Mouse (Mus musculus) spleen, postnatal 4 days (tissue): ENCODE measurements around the gene Mbtps1.

Experiments used
- DNase-seq, 2 experiments: peaks; one replicate each; pipeline ENCODE4 v3.0.0; 2022; ENCODE audit warnings: low spot score in 2 of 2

Gene Mbtps1

GRCm38 (mm10) chr8:119502111-119502510, 56.4 kb downstream of the Mbtps1 start:
- DNase-seq = no peak

DNA sequence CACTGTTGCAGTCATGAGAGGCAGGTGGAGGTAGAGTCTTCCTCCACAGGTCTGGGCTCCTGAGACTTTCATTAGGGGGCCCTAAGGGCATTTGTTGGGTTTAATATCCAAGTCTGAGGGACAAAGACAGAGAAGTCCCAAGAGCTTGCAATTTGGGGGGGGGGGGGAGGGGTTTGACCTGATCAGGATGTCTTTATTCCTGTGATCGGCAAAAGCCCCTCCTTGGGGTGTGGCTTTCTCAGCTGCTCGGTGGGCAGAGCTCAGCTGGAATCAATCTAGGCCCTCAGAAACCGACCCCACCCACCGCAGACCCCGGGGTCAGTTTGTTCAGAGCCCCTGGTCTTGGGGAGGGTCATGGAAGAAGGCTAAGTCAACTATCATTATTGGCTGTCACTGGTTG, 56.9 kb downstream of the Mbtps1 start, which contains the start of gene Slc38a8:
TSS of gene Slc38a8 (minus strand) at position 101 of the 400 bp plus-strand sequence.
- no peak for DNase-seq

DNA sequence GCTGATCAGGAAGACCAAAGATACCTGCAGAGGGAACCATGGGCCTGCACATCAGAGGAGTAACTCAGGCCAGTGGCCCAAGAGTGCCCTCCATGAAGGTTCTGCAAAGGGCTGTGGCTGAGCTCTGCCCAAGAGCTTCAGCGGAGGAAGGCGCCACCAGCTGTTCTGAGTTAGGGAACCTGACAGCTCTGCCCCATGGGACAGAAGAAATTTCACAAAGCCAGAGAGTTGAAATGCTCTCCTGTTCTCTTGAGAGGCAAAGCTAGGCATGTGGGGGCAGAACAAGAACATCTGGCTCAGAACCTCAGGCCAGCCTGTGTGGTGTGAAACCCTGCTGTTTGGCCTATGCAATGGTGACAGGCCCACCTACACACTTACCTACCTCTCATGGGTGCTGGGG, 58.7 kb downstream of the Mbtps1 start:
- no peak for DNase-seq

DNA sequence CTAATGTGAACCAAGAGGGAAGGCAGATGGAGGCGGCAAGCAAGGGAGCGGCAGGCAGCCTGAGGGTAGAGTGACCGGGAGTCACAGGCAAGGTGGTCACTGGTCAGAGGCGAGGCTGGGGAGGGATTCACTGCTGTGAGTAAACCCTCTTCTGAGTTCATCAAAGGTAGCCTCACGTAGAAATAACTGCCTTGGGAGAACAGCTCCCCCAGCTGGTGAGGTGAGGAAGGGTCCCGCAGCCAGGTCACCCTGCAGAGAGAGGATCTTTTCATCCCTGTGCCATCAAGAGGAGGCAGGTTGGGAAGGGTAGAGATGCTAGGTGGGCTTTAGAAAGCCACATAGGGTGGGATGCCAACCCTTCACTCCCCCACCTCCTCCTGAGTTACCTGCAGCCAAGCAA, 61.7 kb downstream of the Mbtps1 start:
- DNase-seq = peak; percentile 41 to 76

DNA sequence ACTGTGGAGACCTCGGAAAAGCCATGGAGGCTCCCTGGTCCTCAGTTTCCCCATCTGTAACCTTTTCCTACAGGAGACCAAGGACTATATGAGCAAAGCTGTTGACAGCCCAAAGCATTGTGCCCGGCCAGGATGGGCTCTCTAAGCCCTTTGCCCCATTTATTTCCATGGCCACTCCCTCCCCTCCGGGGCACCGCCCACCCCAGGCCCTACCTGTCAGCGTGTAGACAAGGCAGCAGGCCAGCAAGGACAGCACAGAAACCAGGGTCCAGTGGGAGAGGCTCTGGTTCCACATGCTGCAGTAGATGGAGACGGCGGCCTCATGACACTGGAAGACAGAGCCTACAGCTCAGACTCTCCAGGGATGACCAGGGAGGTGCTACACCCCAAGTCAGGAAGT, 71.4 kb downstream of the Mbtps1 start:
- no peak for DNase-seq

GRCm38 (mm10) chr8:119484145-119484896, 74.2 kb downstream of the Mbtps1 start:
- DNase-seq = peak in 1 of 2 experiments; percentile 28

DNA sequence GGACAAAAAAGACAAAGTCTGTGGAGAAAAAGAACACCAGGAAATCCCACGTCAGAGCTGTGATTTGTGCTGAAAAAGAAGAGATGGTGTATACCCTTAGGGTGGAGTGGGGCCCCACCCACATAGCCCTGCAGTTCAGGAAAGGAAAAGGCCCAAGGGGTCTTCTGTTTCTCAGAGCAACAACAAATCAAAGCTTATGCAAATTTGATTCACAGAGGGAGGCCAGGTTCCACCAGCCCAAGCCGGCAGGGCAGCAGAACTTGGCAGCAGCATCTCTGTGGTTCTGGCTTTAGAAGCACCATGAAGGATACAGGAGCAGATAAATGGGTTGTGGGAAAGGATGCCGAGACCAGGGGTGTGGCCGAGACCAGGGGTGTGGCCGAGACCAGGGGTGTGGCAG, 79.9 kb downstream of the Mbtps1 start:
- no peak for DNase-seq

DNA sequence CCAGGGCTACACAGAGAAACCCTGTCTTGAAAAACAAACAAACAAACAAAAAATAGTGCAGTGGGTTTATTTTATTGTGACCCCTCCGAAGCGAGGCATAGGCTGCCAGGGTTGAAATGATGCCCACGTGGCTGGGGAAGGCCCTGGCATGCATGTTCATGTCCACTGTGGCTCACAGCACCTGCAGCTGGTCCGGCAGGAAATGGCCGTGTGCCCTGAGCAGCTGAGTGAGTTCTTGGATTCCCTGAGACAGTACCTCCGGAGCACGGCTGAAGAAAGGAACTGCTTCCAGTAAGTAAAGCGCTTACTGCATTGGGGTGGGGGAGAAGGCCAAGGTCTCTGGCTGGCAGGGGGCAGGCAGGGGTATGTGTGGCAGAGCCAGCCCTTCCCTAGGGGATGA, 90.4 kb downstream of the Mbtps1 start:
- no peak for DNase-seq

- no peak for DNase-seq
These were observed 91.7 kb downstream of the Mbtps1 start for GRCm38 (mm10) chr8:119466794-119467193.

GRCm38 (mm10) chr8:119466105-119466504, 92.4 kb downstream of the Mbtps1 start:
- DNase-seq = no peak

- DNase-seq = no peak
These were observed 94.8 kb downstream of the Mbtps1 start for GRCm38 (mm10) chr8:119463709-119464108.

- no peak for DNase-seq
These were observed 97.2 kb downstream of the Mbtps1 start for GRCm38 (mm10) chr8:119461356-119461755.

- DNase-seq = no peak
These were observed 98.8 kb downstream of the Mbtps1 start for GRCm38 (mm10) chr8:119459724-119460123.
